Mouse (Mus musculus): ENCODE measurements around the gene Cldn22.

The Cldn22 gene

DNA sequence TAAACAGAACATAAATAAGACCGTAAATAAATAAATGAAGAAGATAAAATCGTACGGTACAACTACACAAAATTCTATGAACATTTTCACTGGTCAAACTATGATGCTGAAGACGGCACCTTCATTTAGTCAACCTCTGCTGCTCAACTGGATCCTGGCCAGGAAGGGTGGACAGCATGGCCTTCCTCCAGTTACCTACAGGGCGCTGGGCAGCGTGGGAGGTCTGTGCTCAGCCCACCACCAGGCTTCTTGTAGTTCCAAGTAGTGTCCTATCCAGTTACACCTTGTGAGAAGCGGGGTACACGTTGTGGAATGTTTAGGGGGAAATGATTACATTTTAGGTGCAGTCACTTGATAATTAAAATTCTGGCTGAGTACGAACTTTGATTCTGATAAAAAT lies 2.6 kb downstream of the Cldn22 start:
- in situ Hi-C loops (cut with MboI; ENCODE audit: low sequenced_read_pairs) = no loop called here

DNA sequence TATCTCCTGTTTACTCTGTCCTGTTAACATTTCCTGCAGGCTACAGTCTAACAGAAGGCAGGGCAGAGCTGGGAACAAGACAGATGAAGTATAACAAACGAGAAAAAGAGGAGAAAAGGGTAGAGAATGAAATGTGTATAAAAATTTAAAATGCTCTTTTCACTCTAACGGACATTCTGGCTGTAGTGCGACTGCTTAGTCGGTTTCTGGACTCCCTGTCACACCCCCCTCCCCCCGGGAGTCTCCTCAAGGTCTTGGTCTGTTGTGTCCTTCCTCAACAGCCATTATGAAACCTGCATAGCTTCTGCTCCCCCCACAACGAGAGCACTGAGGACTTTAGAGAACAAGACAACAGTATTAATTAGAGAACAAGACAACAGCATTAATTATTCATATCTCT lies 8.3 kb downstream of the Cldn22 start:
- in situ Hi-C loops (cut with MboI; ENCODE audit: low sequenced_read_pairs) = no loop called here

DNA sequence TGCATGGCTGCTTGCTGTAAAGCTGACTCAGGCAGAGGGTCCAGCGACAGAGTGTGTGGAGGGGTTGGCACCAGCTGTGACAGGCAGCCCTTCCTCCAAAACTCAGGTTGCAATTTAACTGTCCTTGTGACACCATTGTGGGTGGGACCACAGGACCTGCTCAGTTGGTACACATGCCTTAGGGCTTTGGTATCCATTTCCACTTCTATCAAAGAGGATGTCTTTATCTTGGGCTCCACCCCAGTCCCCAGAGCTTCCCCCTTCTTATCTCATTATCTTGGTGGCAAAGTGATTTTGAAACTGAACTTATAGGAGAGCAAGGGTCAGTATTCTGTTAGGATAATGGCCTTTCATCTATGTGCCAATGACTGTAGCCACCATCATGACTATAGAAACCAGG lies 9.7 kb downstream of the Cldn22 start:
- in situ Hi-C loops (cut with MboI; ENCODE audit: low sequenced_read_pairs) = no loop called here

DNA sequence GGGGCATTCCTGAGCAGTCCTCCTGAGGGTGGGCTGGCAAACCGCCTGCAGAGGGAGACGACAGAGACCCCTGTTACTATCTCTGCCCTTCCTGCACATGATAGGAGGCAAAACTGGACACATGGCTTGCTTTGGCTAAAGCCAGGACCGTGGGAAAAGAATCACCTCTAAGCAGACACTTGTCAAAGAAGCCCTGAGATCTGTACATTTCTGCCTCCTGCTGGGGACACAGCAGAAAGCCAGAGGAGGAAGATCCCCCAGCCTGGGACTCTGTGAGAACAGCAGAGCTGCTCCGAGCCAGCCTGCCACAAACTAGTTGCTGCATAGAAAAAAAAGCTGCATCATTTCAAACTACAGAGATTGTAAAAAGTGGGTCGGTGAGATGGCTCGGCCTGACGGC lies 18.8 kb downstream of the Cldn22 start:
- in situ Hi-C loops (cut with MboI; ENCODE audit: low sequenced_read_pairs) = no loop called here

DNA sequence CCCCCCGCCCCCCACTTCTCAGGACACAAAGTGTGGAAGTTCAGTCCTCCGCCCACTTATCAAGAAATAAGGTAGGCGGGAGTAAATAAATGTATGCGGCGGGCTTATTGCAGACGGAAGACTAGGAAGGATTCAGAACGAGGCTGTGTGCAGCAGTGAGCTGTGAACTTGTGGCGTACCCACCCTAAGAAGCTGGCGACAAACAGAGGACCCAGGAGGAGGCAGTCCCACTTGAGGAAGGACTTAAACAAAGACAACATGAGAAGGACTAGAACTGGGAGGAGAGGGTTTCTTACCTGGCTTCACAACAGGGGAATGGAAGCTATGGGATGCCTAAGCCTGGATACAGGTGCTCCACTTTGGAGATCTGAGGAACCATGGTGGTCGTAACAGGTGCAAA lies 19.4 kb downstream of the Cldn22 start:
- in situ Hi-C loops (cut with MboI; ENCODE audit: low sequenced_read_pairs) = no loop called here

DNA sequence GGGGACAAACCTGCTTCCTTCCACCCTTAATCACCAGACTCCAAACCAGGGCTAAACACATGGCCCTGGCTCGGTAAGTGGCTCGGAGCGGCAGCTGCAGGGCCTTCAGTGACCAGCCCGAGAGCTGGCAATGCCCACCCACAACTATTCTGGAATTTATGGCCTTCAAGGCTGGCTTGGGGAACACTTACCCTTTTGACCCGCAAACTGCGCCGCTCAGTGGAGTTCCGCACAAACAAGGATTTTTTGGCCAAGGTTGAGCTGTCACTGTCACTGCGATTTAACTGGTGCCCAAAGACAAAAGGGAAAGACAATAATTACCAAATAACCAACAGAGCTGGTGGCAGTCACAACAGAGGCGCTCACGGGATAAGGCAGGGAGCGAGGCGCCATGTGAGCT lies 21.7 kb downstream of the Cldn22 start:
- in situ Hi-C loops (cut with MboI; ENCODE audit: low sequenced_read_pairs) = no loop called here

DNA sequence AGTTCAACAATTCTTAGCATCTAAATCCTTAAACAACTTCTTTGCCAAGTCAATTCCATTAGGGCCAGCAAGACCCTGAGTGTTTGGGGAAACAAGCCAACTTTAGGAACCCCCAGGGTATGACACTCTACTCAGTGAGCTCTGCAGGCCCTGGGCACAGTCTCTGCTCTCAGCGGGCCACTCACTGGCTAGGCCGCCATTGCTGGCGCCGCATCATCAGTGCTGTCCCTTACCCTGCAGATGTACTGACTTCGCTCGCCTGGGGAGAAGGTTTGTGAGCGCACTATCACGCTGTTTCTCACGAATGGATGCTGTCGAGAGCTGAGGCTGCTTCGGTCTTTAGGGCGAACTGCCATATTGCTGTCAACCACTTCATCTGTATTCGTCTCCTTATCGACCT lies 22.9 kb downstream of the Cldn22 start:
- in situ Hi-C loops (cut with MboI; ENCODE audit: low sequenced_read_pairs) = no loop called here

DNA sequence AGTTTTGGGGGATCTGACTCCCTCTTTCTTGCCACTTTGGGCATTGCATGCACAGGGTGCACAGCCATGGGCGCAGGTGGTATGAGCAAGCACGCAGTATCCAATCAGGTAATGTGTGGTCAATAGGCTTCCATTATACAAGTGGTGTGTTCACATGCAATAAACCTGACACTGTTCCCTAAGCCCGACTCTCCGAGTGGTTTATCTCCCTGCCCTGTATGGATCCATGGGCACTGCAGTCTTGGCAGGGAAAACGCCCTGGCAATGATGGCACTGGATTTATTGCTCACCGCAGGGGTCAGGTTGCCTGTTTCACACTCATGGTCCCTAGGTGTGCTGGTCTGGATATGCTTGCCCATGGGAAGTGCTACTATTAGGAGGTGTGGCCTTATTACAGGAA lies 23.6 kb downstream of the Cldn22 start:
- in situ Hi-C loops (cut with MboI; ENCODE audit: low sequenced_read_pairs) = no loop called here

DNA sequence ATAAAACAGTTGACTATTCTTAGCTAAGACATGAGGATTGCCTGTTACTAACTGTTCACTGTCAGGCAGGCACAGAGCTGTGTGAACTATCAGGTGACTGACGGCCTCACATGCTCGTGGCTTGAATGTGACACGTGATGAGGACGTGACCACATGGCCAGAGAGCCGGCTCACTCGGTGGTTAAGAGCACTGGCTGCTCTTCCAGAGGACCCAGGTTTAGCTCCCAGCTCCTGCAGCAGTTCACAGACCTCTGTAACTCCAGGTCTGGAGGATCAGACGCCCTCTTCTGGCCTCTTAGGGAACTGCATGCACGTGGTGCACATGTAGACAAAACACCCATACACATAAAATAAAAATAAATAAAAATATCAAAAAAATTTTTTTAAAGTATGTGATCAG lies 25.6 kb downstream of the Cldn22 start:
- in situ Hi-C loops (cut with MboI; ENCODE audit: low sequenced_read_pairs) = no loop called here

DNA sequence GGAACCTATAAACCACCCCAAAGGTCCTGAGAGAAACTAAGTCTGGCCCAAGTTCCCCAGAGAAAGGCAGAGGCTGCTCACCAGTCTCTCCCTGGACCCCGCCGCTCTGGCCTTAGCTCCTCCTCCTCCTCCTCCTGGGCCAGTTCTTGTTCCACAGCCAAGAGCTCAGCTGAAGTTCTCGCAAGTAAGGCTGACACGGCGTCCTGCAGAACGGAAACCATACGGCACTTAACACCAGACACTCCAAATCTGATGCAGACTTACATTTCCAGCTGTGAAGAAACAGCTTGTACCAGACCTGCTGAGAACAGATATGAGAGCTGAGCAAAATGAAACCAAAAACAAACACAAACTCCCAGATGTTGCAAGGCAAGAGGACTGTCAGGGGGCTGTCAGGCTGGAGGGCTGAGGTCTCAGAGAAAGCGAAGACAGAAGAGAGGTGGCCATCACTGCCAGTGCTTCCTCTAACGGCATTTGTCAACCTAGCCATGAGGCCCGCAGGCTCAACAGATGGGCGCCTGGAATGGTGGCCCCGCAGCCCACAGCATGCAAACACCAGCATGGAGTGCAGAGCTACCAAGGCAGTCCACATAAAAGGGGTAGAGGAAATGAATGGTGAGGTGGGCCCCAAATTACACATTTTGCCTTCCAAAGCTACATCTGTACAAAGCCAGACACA lies 27.7 kb downstream of the Cldn22 start:
- in situ Hi-C loops (cut with MboI; ENCODE audit: low sequenced_read_pairs) = no loop called here

DNA sequence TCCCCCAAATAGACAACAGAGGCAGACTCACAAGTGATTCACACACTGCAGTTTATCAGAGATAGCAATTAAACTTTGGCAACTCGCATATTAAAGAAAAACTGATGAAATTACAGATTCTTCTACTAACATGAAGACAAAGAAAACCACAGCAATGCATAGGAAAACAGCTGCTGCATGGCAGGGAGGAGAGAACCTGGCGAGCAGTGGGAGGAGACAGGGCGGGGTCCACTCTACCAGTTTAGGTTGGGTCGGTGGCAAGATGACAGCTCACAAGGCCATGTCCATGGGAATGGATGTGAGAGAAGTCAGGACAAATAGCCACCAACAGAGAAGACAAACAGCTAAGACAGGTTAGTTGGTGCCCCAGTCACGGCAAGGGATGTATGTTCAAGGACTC lies 28.5 kb downstream of the Cldn22 start:
- in situ Hi-C loops (cut with MboI; ENCODE audit: low sequenced_read_pairs) = no loop called here

DNA sequence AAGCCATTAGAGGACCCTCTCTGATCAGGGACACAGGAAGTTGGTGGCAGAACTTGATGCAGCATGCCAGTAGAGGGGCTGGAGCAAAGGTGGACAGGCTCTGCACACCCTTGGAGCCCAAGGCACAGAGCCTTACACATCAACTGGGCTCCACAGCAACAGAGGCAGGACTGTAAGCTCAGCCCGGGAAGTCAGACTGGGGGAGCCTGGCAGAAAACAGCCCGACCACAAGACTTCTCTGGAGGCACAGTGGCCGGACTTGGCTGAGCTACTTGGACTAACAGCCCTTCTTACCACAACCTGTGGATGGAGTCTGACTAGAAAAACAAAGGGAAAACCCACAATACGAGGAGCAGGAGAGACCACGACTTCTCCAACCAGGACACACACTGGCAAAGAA lies 29.1 kb downstream of the Cldn22 start:
- in situ Hi-C loops (cut with MboI; ENCODE audit: low sequenced_read_pairs) = no loop called here

DNA sequence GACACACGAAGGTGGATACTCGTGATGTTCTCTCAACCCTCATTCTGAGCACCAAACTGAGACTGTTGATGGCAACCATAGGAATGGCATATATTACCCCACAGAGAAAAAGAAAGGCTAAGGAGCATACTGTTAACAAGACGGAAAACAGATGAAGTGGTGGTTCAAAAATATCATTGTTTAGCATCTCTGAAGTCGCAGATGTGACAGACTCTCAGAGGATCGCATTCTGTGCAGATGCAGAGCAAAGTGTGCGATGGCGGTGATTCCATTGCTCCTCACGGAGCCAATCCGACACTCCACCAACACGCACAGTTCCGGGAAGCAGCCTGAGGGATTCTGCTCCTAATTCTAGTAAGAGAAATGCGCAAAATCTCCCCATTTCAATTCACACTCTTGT lies 35.0 kb downstream of the Cldn22 start:
- in situ Hi-C loops (cut with MboI; ENCODE audit: low sequenced_read_pairs) = no loop called here

DNA sequence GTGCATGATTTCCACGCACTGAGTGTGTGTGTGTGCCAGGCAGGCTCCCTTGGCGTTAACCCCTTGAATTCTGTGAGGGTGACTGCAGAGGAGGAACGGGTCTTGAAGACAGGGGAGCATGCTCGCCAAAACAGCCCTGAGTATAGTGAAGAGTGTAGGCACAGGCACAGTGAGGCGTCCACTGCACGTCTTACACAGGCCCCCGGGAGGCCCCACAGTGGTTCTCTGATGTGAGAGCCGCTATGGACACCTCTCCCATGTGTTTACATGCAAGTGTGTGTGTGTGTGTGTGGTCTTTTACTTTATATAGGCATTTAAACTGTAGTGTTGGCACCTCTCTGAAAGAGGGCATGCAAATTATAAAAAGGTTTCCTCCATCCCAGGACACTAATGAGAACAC lies 42.3 kb downstream of the Cldn22 start:
- in situ Hi-C loops (cut with MboI; ENCODE audit: low sequenced_read_pairs) = no loop called here

DNA sequence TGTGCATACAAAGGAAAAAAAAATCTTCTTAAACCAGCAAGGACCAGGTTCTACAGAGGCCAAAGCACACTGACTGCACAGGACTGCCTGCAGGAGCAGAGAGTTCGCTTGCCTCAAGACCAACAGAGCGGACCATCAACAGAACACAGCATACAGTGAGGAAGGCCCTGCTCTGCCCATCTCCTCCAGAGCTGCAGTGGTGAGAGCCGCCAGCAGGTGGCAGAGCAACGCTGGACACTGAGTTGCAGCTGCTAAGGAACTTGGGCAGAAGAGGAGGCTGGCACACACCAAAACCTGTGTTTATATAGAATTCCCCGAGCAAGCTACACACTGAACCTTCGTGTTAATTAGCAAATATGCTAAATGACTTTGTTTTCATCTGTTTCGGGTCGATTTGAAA lies 42.8 kb downstream of the Cldn22 start:
- in situ Hi-C loops (cut with MboI; ENCODE audit: low sequenced_read_pairs) = no loop called here

DNA sequence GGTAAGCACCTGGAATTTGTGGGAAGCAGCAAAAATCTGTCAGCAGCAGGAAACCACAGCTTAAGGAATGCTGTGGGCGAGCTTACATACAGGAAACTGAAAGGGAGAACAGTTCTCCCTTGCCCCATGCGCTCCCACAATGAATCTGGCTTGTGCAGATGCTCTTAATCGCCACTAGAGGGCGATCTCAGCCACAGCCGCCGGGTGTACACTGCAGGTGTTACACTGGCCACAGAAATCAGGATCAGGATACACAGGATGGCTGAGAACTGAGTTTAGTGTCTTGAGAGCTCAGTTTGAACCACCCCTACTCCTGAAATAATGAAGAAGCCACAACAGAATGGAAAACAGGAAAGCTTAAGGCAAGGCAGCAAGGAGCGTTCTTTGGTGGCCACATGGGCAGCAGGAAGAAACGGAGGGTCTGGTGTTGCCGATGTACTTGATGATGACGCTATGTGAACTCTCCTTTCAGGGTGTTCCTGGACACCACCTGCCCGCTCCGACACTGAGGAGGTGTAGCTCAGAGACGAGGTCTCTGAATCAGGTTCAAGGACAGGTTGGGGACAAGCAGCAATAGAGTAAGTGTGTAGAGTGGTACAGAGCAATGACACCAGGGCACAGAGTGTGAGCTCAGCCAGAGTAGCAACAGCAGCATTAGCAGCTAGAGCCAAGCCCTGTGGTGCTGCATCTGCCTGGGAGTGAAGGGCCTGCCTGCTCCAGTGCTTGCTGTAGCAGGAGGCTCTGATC lies 48.3 kb downstream of the Cldn22 start:
- in situ Hi-C loops (cut with MboI; ENCODE audit: low sequenced_read_pairs) = loop anchor here (10.0 kb wide), 1 partner anchor 142 kb away; no protein-coding TSS in a partner anchor

DNA sequence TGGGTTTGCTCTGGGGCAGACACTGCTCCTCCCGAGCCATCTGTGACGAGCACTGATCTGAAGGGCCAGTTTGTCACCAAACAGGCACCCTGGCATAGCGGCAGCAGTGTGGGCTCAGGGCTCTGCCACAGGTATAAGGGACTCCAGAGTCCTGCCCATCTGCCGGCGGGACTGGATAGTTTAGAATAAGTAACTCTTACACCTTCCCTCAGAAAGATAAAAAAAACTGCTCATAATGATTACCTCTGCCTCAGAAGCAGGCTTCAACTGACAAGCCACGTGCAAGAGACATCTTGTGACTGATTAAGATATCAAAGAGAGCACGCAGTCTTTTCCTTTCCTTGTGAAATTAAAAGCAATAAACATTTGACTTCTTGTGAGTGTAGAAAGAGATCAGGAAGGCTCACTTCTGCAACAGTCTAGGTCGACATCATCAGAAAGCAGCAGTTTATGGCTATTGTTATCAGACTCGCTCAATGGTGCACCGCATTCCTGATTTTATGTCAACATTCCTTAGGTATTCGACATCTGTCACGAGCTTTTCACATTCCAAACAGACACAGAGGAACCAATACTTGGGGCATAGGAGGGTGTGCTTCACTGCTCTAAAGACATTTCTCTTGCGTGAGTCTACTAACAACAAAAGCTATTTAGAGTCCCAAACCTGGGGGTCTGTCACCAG lies 50.4 kb downstream of the Cldn22 start:
- in situ Hi-C loops (cut with MboI; ENCODE audit: low sequenced_read_pairs) = loop anchor here (10.0 kb wide), 1 partner anchor 140 kb away; no protein-coding TSS in a partner anchor
